Mouse (Mus musculus) kidney, embryonic 14.5 days (tissue): ENCODE results near the gene Acacb. TPM values are rescaled to one million over a fixed set of nuclear protein-coding genes. Genes with fewer than 3 reads are reported as not detected.
A peak's percentile ranks its signal among the peaks of the same experiment; 100 is the strongest.

Experiments
- ATAC-seq: fragments of 200-750 bp; cut with Nextera tagmentation; 2 replicates; pipeline ENCODE4 v1.8.0; 2017; ENCODE audit warnings: moderate number of reproducible peaks, mild to moderate bottlenecking, moderate TSS enrichment, moderate library complexity; ENCODE audit not compliant: low FRiP score, low TSS enrichment
- H3K27ac ChIP-seq: fragments of 300-500 bp; sonication (generic); 2 replicates; pipeline ENCODE4 v1.5.1; 2014; ENCODE audit warnings: low read depth, mild to moderate bottlenecking, low read length, moderate library complexity, mixed read lengths
- H3K27me3 ChIP-seq: fragments of 300-500 bp; sonication (generic); 2 replicates; pipeline ENCODE4 v1.6.1; 2014; ENCODE audit warnings: mild to moderate bottlenecking, low read length; ENCODE audit not compliant: control insufficient read depth, insufficient read depth
- H3K36me3 ChIP-seq: fragments of 300-500 bp; sonication (generic); 2 replicates; pipeline ENCODE4 v1.6.1; 2014; ENCODE audit warnings: low read length, mixed read lengths; ENCODE audit not compliant: control insufficient read depth, insufficient read depth
- H3K4me1 ChIP-seq: fragments of 300-500 bp; sonication (generic); 2 replicates; pipeline ENCODE4 v1.6.1; 2014; ENCODE audit warnings: low read length, mixed read lengths; ENCODE audit not compliant: control insufficient read depth, insufficient read depth
- H3K4me2 ChIP-seq: fragments of 300-500 bp; sonication (generic); replicated peaks from 2 replicates; pipeline ENCODE4 v1.6.1; 2014; ENCODE audit warnings: low read depth, mild to moderate bottlenecking, low read length
- H3K4me3 ChIP-seq: fragments of 300-500 bp; sonication (generic); 2 replicates; pipeline ENCODE4 v1.5.1; 2014; ENCODE audit warnings: mild to moderate bottlenecking, low read length
- H3K9ac ChIP-seq: fragments of 300-500 bp; sonication (generic); 2 replicates; pipeline ENCODE4 v1.6.1; 2014; ENCODE audit warnings: low read depth, mild to moderate bottlenecking, low read length, moderate library complexity
- H3K9me3 ChIP-seq: fragments of 300-500 bp; sonication (generic); 2 replicates; pipeline ENCODE4 v1.6.1; 2016; ENCODE audit warnings: low read length; ENCODE audit not compliant: control insufficient read depth
- WGBS: fragments of 180-500 bp; shearing (Covaris S2); extraction: QIAGEN DNeasy Blood & Tissue Kit; methylation state at CpG from one replicate; pipeline ENCODE4 v1.1.7; 2014; 5-methylcytosine and 5-hydroxymethylcytosine counted together
- polyA plus RNA-seq: library from polyadenylated mRNA; unstranded; fragments of >200 nt; fragmentation: Nextera tagmentation; extraction: Ambion mirVana; gene quantifications from 2 replicates; pipeline ENCODE4 v1.2.1, GENCODE M21; 2014

The Acacb gene
- polyA plus RNA-seq, 1 experiment from 2014 or later: 4.4 TPM

- peaks cover 65% of the 10 kb centered on the region for H3K36me3 ChIP-seq
- H3K27me3 ChIP-seq: no peaks in the 10 kb centered on the region
- H3K27ac ChIP-seq: no peak overlapping the region
- no peak for ATAC-seq
- 77% methylated on average over 7 of the region's 7 CpGs for WGBS
- H3K9me3 ChIP-seq: no peaks in the 10 kb centered on the region
- no peak overlapping the region for H3K4me3 ChIP-seq
- H3K4me1 ChIP-seq: no peaks in the 10 kb centered on the region
- no peak overlapping the region for H3K9ac ChIP-seq
- H3K4me2 ChIP-seq: no peak overlapping the region
These were observed 29.7 kb upstream of the Acacb start for GRCm38 (mm10) chr5:114116586-114116985.

- Histone ChIP-seq H3K36me3 (peaks cover 69% of the 10 kb centered on the region), H3K4me1 (no peaks in the 10 kb centered on the region), H3K4me2 (no peak overlapping the region), H3K9me3 (no peaks in the 10 kb centered on the region), H3K27me3 (no peaks in the 10 kb centered on the region), H3K4me3 (no peak overlapping the region), H3K9ac (no peak overlapping the region), H3K27ac (no peak overlapping the region)
- 91% methylated on average over 4 of the region's 4 CpGs for WGBS
- ATAC-seq: no peak
These were observed 26.5 kb upstream of the Acacb start for GRCm38 (mm10) chr5:114119806-114120205.

GRCm38 (mm10) chr5:114126008-114126407 is 20.3 kb upstream of the Acacb start:
- H3K4me1 ChIP-seq: no peaks in the 10 kb centered on the region
- no peak overlapping the region for H3K4me2 ChIP-seq
- no peak overlapping the region for H3K9ac ChIP-seq
- H3K9me3 ChIP-seq: no peaks in the 10 kb centered on the region
- no peak overlapping the region for H3K4me3 ChIP-seq
- H3K36me3 ChIP-seq: peaks cover 37% of the 10 kb centered on the region
- WGBS: 91% methylated on average over 3 of the region's 3 CpGs
- H3K27me3 ChIP-seq: no peaks in the 10 kb centered on the region
- no peak for ATAC-seq
- no peak overlapping the region for H3K27ac ChIP-seq

GRCm38 (mm10) chr5:114126499-114127244 is 19.7 kb upstream of the Acacb start:
- WGBS: 81% methylated on average over 7 of the region's 7 CpGs
- Histone ChIP-seq H3K36me3 (peaks cover 31% of the 10 kb centered on the region), H3K4me2 (peak overlapping the region; percentile 94; the same call in 1 of the 2 replicates), H3K4me3 (no peak overlapping the region), H3K9me3 (no peaks in the 10 kb centered on the region), H3K4me1 (no peaks in the 10 kb centered on the region; the same call in 1 of the 2 replicates), H3K27me3 (no peaks in the 10 kb centered on the region), H3K9ac (no peak overlapping the region), H3K27ac (no peak overlapping the region)
- no peak for ATAC-seq

GRCm38 (mm10) chr5:114127374-114128349 is 18.7 kb upstream of the Acacb start, which contains the start of gene Alkbh2:
Gene Alkbh2, minus strand, starts transcription at chr5:114128218.
- Histone ChIP-seq H3K9ac (peak within 1 kb of the TSS; percentile 76), H3K4me2 (peak within 1 kb of the TSS; percentile 94), H3K4me3 (peak within 1 kb of the TSS; percentile 64), H3K27me3 (no peaks in the 10 kb centered on the region), H3K27ac (peak within 1 kb of the TSS; percentile 96), H3K4me1 (peaks cover 8% of the 10 kb centered on the region), H3K36me3 (peaks cover 22% of the 10 kb centered on the region; the same call in 1 of the 2 replicates), H3K9me3 (no peaks in the 10 kb centered on the region)
- ATAC-seq: peak; percentile 40
- 1% methylated on average over 69 of the region's 69 CpGs for WGBS

- Histone ChIP-seq H3K4me1 (peaks cover 12% of the 10 kb centered on the region), H3K4me3 (peak overlapping the region; percentile 89), H3K36me3 (peaks cover 20% of the 10 kb centered on the region; the same call in 1 of the 2 replicates), H3K27me3 (no peaks in the 10 kb centered on the region), H3K27ac (no peak overlapping the region), H3K4me2 (peak overlapping the region; percentile 94), H3K9me3 (no peaks in the 10 kb centered on the region), H3K9ac (peak overlapping the region; percentile 66; the same call in 1 of the 2 replicates)
- WGBS: 77% methylated on average over 15 of the region's 15 CpGs
- ATAC-seq: no peak
These were observed 16.7 kb upstream of the Acacb start for GRCm38 (mm10) chr5:114129550-114130210.

- H3K27me3 ChIP-seq: no peaks in the 10 kb centered on the region
- H3K36me3 ChIP-seq: peaks cover 18% of the 10 kb centered on the region; the same call in 1 of the 2 replicates
- peak within 1 kb of the TSS; percentile 66; the same call in 1 of the 2 replicates for H3K27ac ChIP-seq
- H3K4me2 ChIP-seq: peak within 1 kb of the TSS; percentile 94
- peaks cover 12% of the 10 kb centered on the region for H3K4me1 ChIP-seq
- H3K9me3 ChIP-seq: no peaks in the 10 kb centered on the region
- peak within 1 kb of the TSS; percentile 66 for H3K9ac ChIP-seq
- ATAC-seq: peak; percentile 48
- WGBS: under 1% methylated on average over 27 of the region's 29 CpGs
- peak within 1 kb of the TSS; percentile 89 for H3K4me3 ChIP-seq
These were observed 16.1 kb upstream of the Acacb start, which contains the start of gene Ung for GRCm38 (mm10) chr5:114130211-114130605. Gene Ung, plus strand, starts transcription at chr5:114130386.

GRCm38 (mm10) chr5:114130698-114131520 is 15.4 kb upstream of the Acacb start:
- peak overlapping the region; percentile 94 for H3K4me2 ChIP-seq
- under 1% methylated on average over 86 of the region's 87 CpGs for WGBS

More at GRCm38 (mm10) chr5:114130698-114131520, 15.4 kb upstream of the Acacb start:
- Histone ChIP-seq H3K27ac (peak overlapping the region; percentile 66; the same call in 1 of the 2 replicates), H3K36me3 (peaks cover 20% of the 10 kb centered on the region), H3K4me3 (peak overlapping the region; percentile 89), H3K9me3 (no peaks in the 10 kb centered on the region), H3K4me1 (peaks cover 12% of the 10 kb centered on the region), H3K9ac (peak overlapping the region; percentile 66), H3K27me3 (no peaks in the 10 kb centered on the region)
- peak; percentile 96 for ATAC-seq
